Mouse (Mus musculus) kidney, adult 9 months (tissue): ENCODE data around the gene Psme2.

ENCODE experiments used
- DNase-seq: peaks from one replicate; pipeline ENCODE4 v3.0.0; 2022

Psme2 gene

DNA sequence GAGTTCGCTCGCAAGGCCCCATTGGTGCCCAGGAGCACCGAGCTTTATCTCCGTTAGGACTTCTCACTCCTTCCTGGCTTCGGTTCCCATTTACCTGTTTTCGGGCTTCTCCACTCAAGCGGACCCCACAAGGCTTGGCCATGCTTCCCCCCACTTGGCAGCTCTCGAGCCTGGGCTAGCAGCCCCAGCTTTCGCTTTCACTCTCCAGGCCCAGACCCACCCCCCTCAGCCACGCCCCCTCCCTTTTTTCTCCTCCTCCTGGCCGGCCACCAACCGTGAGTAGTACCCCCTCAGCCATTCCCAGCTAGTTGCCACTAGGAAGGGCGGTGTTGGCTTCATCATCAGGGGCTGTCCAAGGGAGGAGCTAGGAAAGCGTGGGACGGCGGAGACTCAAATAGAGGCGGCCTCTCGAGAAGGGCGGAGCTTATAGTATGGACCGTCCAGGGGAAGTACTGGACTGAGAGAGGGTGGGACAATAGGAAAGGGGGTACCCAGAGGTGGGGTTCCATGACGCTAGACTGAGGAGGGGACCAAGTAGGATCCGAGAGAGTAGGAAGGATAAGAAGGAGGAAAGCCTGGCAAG, at the start of gene Psme2:
Gene Psme2, minus strand, starts transcription at position 366 of the 583 bp plus-strand sequence.
- DNase-seq: peak; percentile 99

DNA sequence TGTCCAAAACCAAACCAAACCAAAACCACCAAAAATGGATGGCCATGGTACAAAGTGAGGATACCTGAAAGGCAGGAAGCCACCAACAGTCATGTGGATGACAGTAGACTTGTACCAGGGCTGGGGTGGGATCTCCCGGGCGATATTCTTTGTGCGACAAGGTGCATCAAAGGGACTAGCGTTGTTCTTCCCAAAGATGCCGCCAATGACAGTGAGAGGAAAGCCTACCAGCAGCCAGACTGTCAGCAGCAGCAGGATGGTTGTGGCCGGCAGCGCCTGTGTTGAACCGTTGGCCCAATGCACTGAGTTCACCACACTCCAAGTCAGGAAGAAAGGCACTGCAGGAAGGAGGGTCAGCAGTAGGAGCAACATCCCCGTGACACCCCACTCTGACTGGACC, 46.9 kb upstream of the Psme2 start, which contains the start of gene Gm49378:
Gene Gm49378, minus strand, starts transcription at position 101 of the 400 bp plus-strand sequence.
- no peak for DNase-seq

DNA sequence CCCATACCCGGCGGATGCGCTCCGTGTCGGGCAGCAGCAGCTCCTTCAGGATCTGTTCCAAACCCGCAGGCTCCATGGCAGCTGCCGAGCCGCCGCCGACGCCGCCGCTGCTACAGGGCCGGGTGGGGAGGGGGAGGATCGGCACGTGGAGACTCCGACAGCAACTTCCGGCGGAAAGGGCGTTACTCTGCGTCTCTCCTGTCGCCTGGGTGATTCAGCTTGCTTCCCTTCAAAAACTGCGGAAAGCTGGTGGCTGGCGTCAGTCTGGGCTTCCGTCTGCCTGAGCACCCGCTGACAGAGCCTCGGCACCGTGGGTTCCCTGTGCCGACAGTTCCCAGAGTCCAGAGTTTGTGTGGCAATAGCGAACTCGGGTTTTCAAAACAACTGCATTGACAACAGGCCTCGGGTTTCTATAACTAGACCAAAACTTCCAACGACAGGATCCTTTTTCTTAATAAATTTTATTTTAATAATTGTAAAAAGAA, 44.7 kb upstream of the Psme2 start, which contains the start of gene Ipo4:
Gene Ipo4, minus strand, starts transcription at position 435 of the 485 bp plus-strand sequence.
- DNase-seq: peak; percentile 88

DNA sequence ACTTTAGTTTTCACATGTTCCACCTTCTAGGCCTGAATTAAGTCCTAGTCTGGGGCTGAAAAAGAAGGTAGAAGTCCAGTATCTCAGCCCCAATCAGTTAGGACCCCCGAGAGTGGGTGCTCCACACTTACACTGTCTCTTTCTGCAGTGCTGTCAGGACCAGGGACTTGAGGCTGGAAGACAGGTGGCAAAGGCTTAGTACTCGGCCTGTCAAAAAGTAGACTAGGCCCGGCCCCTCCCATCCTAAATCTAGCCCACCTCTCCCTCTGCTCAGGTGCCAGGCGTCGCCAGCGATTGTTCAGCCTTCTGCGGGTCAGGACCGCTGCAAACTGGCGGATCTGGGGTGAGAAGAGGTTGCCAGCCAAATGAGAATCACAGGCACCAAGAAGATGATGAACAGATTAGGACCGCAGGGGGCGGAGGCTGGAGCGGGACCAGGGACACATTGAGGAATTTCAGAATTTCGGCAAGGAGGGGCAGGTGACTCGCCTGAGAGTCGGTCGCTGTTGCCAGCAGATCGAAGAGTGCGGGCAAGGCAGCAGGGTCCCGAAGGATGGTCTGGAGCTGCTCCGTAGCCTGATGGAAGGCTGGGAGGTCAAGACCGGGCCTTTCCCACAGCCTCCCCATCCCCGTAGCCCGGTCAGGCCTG, 44.1 kb upstream of the Psme2 start:
- DNase-seq: peak; percentile 24

GRCm38 (mm10) chr14:55629312-55629711, 38.4 kb upstream of the Psme2 start:
- DNase-seq: peak; percentile 68

GRCm38 (mm10) chr14:55628077-55628827, 37.3 kb upstream of the Psme2 start:
- no peak for DNase-seq

DNA sequence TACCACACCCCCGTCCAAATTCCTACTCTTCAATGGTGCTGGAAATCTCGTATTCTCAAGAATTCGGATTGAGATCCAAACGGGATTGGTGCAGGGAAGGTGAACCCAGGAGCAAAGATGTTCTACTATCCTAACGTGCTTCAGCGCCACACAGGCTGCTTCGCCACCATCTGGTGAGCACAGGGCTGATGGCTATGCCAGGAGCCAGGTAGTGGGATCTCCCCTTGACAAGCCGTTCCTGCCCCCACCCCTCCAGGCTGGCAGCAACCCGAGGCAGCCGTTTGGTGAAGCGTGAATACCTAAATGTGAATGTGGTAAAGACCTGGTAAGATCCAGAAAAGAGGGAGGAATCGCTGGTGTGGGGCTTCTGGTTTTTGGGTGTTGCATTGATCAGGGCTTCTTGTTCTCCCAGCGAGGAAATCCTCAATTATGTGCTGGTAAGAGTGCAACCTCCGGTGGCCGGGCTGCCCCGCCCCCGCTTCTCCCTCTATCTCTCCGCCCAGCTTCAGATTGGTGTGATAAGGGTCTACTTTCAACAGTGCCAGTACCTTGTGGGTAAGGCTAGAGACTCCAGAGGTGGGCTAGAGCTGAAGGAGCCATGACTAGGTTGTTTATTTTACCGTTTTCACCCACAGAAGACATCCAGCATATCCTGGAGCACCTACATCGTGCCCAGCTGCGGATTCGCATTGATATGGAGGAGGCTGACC, 27.7 kb upstream of the Psme2 start:
- no peak for DNase-seq

GRCm38 (mm10) chr14:55617822-55618221, 26.9 kb upstream of the Psme2 start, which contains the start of gene Rec8:
Rec8 (plus strand) TSS chr14:55618037.
- peak; percentile 62 for DNase-seq

- no peak for DNase-seq
These were observed 25.9 kb upstream of the Psme2 start for GRCm38 (mm10) chr14:55616844-55617243.

DNA sequence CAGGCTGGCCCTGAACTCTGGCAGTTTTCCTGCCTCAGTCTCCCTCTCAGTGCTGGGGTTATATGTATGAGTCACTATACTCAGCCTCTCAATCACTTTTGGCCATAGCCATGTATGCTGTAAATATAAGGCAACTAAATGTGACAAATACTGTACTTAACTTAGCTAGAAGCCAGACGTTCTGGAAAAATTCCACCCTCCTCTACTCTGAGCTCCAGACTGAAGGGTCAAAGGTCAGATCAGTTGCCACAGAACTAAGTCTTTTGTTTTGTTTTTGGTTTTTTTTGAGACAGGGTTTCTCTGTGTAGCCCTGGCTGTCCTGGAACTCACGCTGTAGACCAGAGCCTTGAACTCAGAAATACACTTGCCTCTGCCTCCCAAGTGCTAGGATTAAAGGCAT, 25.0 kb upstream of the Psme2 start:
- DNase-seq: no peak

DNA sequence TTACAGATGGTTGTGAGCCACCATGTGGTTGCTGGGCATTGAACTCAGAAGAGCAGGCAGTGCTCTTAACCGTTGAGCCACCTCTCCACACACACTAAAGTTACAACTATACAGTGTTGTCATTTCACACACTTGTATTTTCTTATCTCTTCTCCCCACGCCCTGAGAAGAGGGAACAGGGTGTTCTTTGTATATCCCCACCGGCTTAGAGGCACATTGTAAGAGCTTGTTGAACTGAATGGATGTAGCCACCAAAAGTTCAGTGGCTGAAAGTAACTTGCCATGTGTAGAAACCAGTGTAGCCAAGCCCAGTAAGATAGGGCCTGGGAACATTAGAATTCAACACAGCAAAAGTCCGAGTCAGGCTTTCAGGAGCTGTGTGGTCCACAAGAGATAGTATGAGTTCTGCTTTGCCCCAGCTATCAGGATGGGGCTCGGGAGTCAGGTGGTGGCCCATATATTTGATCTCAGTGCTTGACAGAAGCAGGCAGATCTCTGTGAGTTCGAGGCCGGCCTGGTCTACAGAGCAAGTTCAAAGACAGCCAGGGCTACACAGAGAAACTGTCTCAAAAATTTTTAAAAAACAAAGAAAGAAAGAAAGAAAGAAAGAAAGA, 23.8 kb upstream of the Psme2 start:
- DNase-seq: no peak

- DNase-seq: peak; percentile 68
These were observed 22.4 kb upstream of the Psme2 start for GRCm38 (mm10) chr14:55613346-55613745.

- DNase-seq: no peak
These were observed 17.4 kb upstream of the Psme2 start for GRCm38 (mm10) chr14:55608339-55608738.

DNA sequence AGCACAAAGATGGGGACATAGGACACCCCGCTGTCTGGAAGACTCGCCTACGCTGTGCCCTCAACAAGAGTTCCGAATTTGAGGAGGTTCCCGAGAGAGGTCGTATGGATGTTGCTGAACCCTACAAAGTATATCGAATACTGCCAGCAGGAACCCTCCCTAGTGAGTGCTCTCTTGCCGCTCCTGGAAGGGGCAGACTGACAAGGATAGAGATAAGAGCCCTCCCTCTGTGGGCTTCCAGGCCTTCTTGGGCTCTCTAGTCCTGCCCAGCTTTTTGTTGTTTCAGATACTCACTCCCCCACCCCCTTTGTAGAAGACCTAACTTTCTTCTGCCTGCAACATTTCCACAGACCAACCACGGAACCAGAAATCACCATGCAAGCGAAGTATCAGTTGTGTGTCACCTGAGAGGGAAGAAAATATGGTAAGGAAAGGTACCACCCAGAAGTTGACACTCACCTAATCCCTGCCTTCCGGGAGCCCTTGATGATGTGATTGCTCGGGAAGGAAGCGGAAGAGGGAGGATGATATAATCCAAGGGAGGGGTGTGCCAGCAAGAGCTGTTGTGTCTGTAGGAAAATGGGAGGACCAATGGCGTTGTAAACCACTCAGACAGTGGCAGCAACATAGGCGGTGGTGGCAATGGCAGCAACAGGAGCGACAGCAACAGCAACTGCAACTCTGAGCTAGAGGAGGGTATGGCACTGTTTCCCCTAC, 15.0 kb upstream of the Psme2 start:
- DNase-seq: no peak

GRCm38 (mm10) chr14:55604823-55605222, 13.9 kb upstream of the Psme2 start:
- no peak for DNase-seq

GRCm38 (mm10) chr14:55603633-55604576, 13.0 kb upstream of the Psme2 start:
- peak; percentile 98 for DNase-seq

DNA sequence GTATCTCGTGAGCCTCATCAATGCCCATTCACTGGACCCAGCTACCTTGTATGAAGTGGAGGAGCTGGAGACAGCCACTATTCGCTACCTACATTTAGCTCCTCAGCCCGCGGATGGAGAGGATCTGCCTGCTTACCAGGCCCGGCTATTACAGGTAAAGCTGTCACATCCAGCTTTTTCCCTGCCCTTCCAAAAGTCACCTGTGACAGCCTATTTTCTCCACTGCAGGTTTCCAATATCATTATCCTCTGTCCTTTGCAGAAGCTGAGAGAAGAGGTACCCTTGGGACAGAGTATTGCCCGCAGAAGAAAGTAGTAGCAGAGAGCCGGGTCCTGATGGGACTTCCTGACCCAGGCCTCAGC, 12.3 kb upstream of the Psme2 start, which contains the start of gene Irf9:
Gene Irf9, plus strand, starts transcription at position 301 of the 362 bp plus-strand sequence.
- DNase-seq: no peak

DNA sequence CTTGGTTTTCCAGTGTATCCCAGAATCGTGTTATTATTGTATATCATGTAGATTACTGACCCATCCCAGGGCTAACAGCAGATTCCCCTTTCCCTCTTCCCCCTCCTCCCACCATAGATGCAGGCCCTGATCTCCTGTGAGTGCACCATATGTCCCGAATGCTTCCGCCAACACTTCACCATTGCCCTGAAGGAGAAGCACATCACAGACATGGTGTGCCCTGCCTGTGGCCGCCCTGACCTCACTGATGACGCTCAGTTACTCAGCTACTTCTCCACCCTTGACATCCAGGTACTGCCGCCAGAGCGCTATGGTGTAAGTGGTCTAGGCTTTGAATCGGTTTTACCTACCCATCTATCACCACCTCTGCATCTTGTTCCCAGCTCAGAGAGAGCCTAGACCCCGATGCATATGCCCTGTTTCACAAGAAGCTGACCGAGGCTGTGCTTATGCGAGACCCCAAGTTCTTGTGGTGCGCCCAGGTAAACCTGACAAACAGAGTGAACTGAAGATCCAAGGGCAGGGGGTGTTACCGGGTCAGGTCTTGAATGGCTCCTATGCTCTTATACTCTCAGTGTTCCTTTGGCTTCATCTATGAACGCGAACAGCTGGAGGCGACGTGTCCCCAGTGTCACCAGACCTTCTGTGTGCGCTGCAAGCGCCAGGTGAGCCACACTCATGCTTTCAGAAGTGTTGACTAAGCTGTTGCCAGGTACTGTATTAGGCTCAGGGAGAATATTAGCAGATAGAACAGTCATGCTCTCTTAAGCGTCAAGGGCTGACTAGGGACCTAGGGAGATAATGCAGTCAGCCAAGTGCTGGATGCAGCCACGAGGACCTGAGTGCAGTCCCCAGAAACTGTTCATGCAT, 7.8 kb upstream of the Psme2 start:
- DNase-seq: no peak

- no peak for DNase-seq
These were observed 5.2 kb upstream of the Psme2 start for GRCm38 (mm10) chr14:55596036-55596690.
